ENCODE assay signal across 28 mouse cellular contexts in genomic region chr14:14607074-14607473, GRCm38 (mm10).
DNase-seq lines count a peak whose midpoint lies in the region; ATAC-seq and TF ChIP-seq lines count a peak whose summit lies in the region.
"Had no signal": no experiment of that assay in that cellular context is flagged by ENCODE, and none has a peak within 500 bp of the region (broad histone marks: within the 10 kb centered on the region; RNA-seq: fewer than 3 reads in every experiment).

No protein-coding gene starts in this region.

- H3K9me3 ChIP-seq in liver, embryonic 11.5 days (ENCODE audit: control insufficient read depth, low read length), result no peaks in the 10 kb centered on the region
- H3K9me3 ChIP-seq: embryonic facial prominence, embryonic 12.5 days; embryonic facial prominence, embryonic 15.5 days; forebrain, embryonic 12.5 days; heart, embryonic 12.5 days; heart, embryonic 15.5 days; hindbrain, embryonic 10.5 days; hindbrain, embryonic 13.5 days; intestine, embryonic 15.5 days had no signal

- H3K27ac ChIP-seq in liver, embryonic 11.5 days (ENCODE audit: low read depth, low read length), result no peak overlapping the region
- H3K27ac ChIP-seq: embryonic facial prominence, embryonic 12.5 days; embryonic facial prominence, embryonic 15.5 days; forebrain, embryonic 12.5 days; heart, embryonic 15.5 days; hindbrain, embryonic 10.5 days; hindbrain, embryonic 13.5 days; intestine, embryonic 15.5 days had no signal

- no peaks in the 10 kb centered on the region for H3K36me3 ChIP-seq in C2C12 (ENCODE audit: control insufficient read depth, insufficient read depth)
- no peaks in the 10 kb centered on the region for H3K36me3 ChIP-seq in liver, embryonic 11.5 days (ENCODE audit: control insufficient read depth, insufficient read depth, low read length)
- H3K36me3 ChIP-seq: embryonic facial prominence, embryonic 12.5 days; embryonic facial prominence, embryonic 15.5 days; forebrain, embryonic 12.5 days; heart, embryonic 12.5 days; heart, embryonic 15.5 days; hindbrain, embryonic 10.5 days; hindbrain, embryonic 13.5 days; intestine, embryonic 15.5 days had no signal

- H3K9ac ChIP-seq in liver, embryonic 11.5 days (ENCODE audit: low read depth, low read length), result no peak overlapping the region
- H3K9ac ChIP-seq: embryonic facial prominence, embryonic 12.5 days; embryonic facial prominence, embryonic 15.5 days; forebrain, embryonic 12.5 days; heart, embryonic 12.5 days; heart, embryonic 15.5 days; hindbrain, embryonic 13.5 days; intestine, embryonic 15.5 days had no signal

- intact Hi-C loops in left cerebral cortex, postnatal 10 days (cut with DNase I), result no loop called here

- ATAC-seq in liver, embryonic 11.5 days (replicated peaks; ENCODE audit: low FRiP score), result no peak
- ATAC-seq: forebrain, embryonic 16.5 days; hindbrain, embryonic 16.5 days; intestine, embryonic 15.5 days; Patski had no signal

- no peak overlapping the region for H3ac ChIP-seq in C2C12 (ENCODE audit: control insufficient read depth, insufficient read length, low read depth)

- no peak overlapping the region for H3K4me2 ChIP-seq in liver, embryonic 11.5 days
- H3K4me2 ChIP-seq: embryonic facial prominence, embryonic 12.5 days; embryonic facial prominence, embryonic 15.5 days; forebrain, embryonic 12.5 days; heart, embryonic 12.5 days; heart, embryonic 15.5 days; hindbrain, embryonic 13.5 days; intestine, embryonic 15.5 days had no signal

- DNase-seq in 3T3-L1 (ENCODE audit: low read depth, low spot score) (peak; percentile 72), NIH3T3 (ENCODE audit: low read depth) (peak; percentile 52)
- DNase-seq in left cerebral cortex, postnatal 10 days (ENCODE audit: extremely low spot score in 1 of 2, low spot score in 2 of 2), result no peak
- no peak for DNase-seq in layer of hippocampus, adult 18-20 months (ENCODE audit: low spot score in 2 of 2)
- no peak for DNase-seq in liver, embryonic 11.5 days (ENCODE audit: low spot score)
- DNase-seq: adrenal gland, postnatal 10 days; adrenal gland, postnatal 36 days; cerebellum, adult 18-20 months; cerebellum, adult 9-10 months; cerebellum, postnatal 14 days; gastrocnemius, postnatal 10 days; gastrocnemius, postnatal 36 days; heart, postnatal 10 days; heart, postnatal 36 days; kidney, adult 11 months had no signal

- H3K79me2 ChIP-seq in C2C12 (ENCODE audit: control insufficient read depth, insufficient read depth), result no peaks in the 10 kb centered on the region

- no peak overlapping the region for H3K4me3 ChIP-seq in C2C12 (ENCODE audit: insufficient read depth, poor library complexity, severe bottlenecking)
- no peak overlapping the region for H3K4me3 ChIP-seq in liver, embryonic 11.5 days (ENCODE audit: low read depth, low read length)
- H3K4me3 ChIP-seq: embryonic facial prominence, embryonic 12.5 days; embryonic facial prominence, embryonic 15.5 days; erythroblast, embryonic 14.5 days; forebrain, embryonic 12.5 days; heart, embryonic 12.5 days; heart, embryonic 15.5 days; hindbrain, embryonic 10.5 days; hindbrain, embryonic 13.5 days; intestine, embryonic 15.5 days had no signal

- WGBS in liver, embryonic 11.5 days, result 79% methylated on average over 3 of the region's 3 CpGs

- no peaks in the 10 kb centered on the region for H3K4me1 ChIP-seq in liver, embryonic 11.5 days (replicated peaks; ENCODE audit: control insufficient read depth, insufficient read depth, low read length)
- H3K4me1 ChIP-seq: embryonic facial prominence, embryonic 12.5 days; embryonic facial prominence, embryonic 15.5 days; forebrain, embryonic 12.5 days; heart, embryonic 15.5 days; hindbrain, embryonic 10.5 days; hindbrain, embryonic 13.5 days; intestine, embryonic 15.5 days had no signal

- no peaks in the 10 kb centered on the region for H3K79me3 ChIP-seq in C2C12 (ENCODE audit: low read depth)

- no peaks in the 10 kb centered on the region for H3K27me3 ChIP-seq in C2C12 (ENCODE audit: control insufficient read depth, insufficient read depth, insufficient read length)
- no peaks in the 10 kb centered on the region for H3K27me3 ChIP-seq in liver, embryonic 11.5 days (replicated peaks; ENCODE audit: control insufficient read depth, insufficient read depth, low read length)
- H3K27me3 ChIP-seq: embryonic facial prominence, embryonic 12.5 days; embryonic facial prominence, embryonic 15.5 days; forebrain, embryonic 12.5 days; heart, embryonic 12.5 days; heart, embryonic 15.5 days; hindbrain, embryonic 13.5 days; intestine, embryonic 15.5 days; Patski had no signal

- TF ChIP-seq CTCF in C2C12 (IDR thresholded peaks at IDR 0.05; ENCODE audit: control insufficient read depth, insufficient read depth, insufficient read length), result no peak

TF ChIP-seq in C2C12, 6 proteins besides CTCF, POLR2A, EP300 and RAD21:
- TF ChIP-seq CEBPB (IDR thresholded peaks at IDR 0.05; ENCODE audit: low read depth) (no peak), MAX (IDR thresholded peaks at IDR 0.05) (peak; percentile 42), FOSL1 (IDR thresholded peaks at IDR 0.05; ENCODE audit: insufficient read depth, low read length, poor library complexity, severe bottlenecking) (peak; percentile 31)

Comparison
In these comparisons a context has a peak if more than half of its experiments do, and no peak if none do; other contexts are left out.
1. DNase-seq: peak in 3T3-L1 (single experiment) and NIH3T3 (single experiment); none in left cerebral cortex, postnatal 10 days (0 of 2), layer of hippocampus, adult 18-20 months (0 of 2) and liver, embryonic 11.5 days (single experiment).